Mouse (Mus musculus) gastrocnemius, postnatal 4 days (tissue): ENCODE results near the gene 2200002D01Rik. TPM values are rescaled to one million over a fixed set of nuclear protein-coding genes. Genes with fewer than 3 reads are reported as not detected.

Experiments used
- DNase-seq, 2 experiments: peaks; one replicate each; pipeline ENCODE4 v3.0.0; 2021 to 2022; ENCODE audit warnings: low spot score in 2 of 2, mixed read lengths in 2 of 2
- long read RNA-seq, 2 experiments: library from polyadenylated mRNA; stranded (forward); transcript quantifications; one replicate each; pipeline ENCODE4 v2.0.0; 2021
- total RNA-seq, 2 experiments: library from RNA; stranded (reverse); gene quantifications; 2 replicates each; pipeline ENCODE4 v1.2.3; 2021

Gene 2200002D01Rik
- 1 to 10 TPM in 1 of 2 experiments, under 1 TPM in 1; 0.81 to 1.9 TPM for total RNA-seq
- long read RNA-seq, experiment 1, partial matches to known transcripts, result 0 of 1 reads
- long read RNA-seq, experiment 1, other reads (novel, unspliced or antisense), result 0 of 1 reads
- long read RNA-seq, experiment 2, partial matches to known transcripts, result 0 of 1 reads
- long read RNA-seq, experiment 2, other reads (novel, unspliced or antisense), result 0 of 1 reads

DNA sequence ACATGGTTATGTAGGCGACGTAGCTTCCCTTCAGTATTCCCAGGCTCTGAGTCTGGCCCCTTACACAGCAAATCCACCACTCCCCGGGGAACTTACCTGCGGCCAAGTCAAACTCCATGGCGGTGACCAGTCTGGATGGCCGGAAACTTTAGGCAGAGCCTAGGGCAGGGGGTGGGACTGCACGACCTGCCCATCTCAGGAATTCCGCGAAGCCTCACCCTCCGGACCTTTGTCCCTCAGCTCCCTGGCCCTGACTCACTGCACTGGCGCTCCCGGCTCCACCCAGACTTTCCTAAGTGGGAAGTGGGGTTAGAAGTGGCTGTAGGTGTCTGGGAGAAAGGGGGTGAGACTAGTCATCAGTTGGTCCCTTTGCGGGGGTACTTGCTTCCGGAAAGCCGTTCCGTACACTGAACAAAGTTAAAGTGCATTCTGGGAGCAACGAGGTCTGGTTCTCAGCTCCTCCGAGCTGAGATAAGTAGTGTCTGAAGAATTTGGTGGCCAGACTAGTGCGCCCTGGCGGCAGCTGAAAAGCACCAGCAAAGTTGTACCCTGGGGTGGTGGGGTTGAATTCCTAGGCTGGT, at the start of gene 2200002D01Rik:
2200002D01Rik (minus strand) TSS at position 206 of the 581 bp plus-strand sequence.
- DNase-seq, result no peak

DNA sequence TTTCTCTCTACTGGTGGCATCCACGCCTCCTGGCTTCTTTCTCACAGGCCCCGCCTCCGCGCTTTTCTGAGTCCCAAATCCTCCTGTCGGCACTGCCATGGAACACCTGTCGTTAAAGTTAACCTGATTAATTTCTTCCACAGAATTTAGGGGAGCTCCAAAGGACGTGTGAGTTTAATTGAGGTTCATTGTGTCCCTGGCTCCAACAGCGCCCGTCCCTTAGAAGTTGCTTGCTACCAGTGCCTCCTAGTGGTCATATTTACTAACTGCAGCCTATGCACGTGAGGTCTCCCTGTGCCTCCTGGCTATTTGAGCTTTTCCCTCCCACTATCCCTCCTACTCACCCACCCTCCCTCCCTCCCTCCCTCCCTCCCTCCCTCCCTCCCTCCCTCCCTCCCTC, 48.7 kb upstream of the 2200002D01Rik start:
- peak in 1 of 2 experiments; percentile 62 for DNase-seq

DNA sequence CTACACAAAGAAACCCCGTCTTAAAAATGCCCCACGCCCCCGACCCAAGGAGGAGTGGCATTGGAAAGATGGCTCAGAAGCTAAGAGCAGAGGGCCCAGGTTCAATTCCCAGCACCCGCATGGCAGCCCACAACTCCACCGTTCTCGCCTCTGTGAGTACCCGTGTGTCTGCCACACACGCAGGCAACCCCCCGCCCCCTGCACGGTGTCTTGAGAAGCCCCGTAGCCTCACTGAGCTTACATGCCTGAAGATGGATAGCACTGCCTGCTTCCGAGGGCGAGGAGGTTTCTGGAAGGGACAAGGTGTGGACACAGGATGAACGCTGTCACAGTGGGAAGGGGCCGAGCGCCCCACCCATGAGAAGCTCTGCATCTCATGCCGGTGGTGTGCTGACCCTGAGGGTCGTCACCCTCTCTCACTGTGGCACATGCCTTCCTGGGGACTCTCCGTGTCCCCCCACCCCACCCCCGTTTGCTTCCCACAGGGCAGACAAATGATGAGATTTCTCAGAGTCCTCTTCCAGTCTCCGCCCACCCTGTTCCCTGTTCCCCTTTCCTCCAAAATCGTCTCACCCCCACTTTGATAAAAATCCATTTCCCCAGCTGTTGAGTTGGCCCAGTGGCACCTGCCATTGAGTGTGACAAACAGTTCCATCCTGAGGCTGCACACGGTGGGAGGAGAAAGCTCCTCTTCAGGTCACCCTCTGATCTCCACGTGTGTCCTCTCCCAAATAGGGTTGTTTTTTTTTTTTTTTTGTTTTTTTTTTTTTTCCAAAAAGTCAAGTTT, 47.8 kb upstream of the 2200002D01Rik start:
- no peak for DNase-seq

DNA sequence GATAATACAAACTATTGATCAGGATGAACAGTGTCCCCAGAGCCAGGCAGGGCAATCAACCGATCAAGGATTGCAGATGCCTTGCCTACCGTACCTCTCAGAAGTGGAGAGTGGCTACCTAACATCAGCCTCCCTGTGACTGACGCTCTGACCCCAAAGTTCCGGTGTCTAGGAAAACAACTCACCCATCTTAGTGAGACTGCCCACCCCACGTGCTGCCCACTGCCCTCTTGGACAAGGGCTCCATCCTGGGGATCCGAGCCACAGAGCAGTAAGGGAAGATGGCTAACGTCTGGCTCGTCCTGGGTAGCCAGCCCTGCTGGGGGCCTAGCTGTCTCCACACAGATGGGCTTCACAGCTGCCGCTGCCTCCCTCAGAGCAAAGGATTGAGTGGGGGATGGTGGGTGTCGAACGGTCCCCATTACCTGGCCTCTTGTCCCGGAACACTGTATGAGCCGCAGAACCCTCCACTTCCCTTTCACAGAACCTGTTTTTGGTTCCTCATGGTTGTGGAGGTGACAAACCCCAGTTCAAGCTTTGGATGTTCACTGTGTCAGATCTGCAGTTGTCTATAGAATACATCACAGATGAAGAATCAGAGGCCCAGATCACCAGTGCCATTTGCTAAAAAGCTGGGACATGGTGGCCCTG, 46.0 kb upstream of the 2200002D01Rik start:
- DNase-seq, result no peak

DNA sequence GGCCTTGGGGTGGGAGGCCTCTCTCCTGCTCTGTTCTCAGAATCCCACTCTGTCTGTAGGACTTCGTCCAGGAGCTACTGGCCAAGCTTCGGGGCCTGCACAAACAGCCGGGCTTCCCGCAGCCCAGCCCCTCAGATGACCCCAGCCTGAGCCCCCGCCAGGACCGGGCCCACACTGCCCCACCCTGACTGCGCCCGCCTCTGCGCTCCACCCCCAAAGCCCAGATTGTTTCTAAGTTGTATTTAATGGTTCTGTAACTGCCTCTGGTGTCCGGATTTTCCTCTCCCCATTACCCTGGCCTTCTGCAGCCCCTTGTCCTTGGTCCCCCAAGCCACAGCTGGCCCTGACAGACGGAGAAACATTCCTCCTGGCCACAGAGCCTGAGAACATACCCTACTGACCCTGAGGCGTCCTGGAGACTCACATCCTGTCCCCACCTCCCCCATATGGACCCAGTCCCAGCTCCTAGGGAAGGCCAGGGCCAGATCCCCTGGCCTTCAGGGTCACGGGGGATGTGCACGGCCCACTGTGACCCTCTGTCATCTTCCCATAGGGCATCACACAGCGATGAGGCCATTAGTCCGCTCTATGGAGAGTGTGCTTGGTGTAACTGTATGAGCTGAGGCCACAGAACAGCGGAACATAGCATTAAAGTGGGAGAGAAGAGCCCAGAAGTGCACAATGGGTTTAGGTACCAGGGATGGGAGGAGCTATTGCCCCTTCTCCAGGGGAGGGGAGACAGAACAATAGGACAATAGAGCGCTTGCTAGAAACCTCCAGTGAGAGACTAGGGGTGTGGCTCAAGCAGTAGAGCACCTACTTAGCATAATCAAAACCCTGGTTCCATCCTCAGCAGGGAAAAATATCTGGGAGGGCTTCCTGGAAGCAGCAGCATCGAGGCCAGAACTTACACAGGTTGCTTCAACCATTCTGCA, 45.1 kb upstream of the 2200002D01Rik start:
- DNase-seq, result peak in 1 of 2 experiments; percentile 69

DNA sequence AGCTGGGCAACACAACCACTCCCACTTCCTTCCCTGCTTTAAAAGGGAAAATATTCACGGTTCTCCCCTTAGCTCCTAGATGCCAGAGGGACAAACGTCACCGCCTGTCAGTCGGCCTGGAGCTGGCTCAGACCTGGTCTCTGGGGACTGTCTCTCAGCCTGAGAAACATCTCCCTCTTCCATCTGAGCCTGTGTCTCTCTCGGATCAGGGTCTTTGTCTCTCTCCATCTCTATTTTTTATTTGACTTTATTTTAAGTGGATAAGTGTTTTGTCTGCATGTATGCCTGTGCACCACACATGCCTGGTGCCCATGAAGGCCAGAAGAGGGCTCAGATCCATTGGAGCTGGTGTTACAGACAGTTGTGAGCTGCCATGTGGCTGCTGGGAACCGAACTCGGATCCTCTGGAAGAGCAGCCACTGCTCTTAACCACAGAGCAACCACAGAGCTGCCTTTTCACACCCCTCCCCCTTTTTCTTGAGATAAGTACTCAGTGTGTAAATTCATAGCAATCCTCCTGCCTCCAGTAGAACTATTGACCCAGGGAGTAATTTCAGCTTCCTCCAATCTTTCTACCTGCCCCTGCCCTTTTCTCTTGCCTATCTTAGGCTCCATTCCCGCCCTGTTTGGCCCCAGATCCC, 44.3 kb upstream of the 2200002D01Rik start:
- DNase-seq, result no peak

DNA sequence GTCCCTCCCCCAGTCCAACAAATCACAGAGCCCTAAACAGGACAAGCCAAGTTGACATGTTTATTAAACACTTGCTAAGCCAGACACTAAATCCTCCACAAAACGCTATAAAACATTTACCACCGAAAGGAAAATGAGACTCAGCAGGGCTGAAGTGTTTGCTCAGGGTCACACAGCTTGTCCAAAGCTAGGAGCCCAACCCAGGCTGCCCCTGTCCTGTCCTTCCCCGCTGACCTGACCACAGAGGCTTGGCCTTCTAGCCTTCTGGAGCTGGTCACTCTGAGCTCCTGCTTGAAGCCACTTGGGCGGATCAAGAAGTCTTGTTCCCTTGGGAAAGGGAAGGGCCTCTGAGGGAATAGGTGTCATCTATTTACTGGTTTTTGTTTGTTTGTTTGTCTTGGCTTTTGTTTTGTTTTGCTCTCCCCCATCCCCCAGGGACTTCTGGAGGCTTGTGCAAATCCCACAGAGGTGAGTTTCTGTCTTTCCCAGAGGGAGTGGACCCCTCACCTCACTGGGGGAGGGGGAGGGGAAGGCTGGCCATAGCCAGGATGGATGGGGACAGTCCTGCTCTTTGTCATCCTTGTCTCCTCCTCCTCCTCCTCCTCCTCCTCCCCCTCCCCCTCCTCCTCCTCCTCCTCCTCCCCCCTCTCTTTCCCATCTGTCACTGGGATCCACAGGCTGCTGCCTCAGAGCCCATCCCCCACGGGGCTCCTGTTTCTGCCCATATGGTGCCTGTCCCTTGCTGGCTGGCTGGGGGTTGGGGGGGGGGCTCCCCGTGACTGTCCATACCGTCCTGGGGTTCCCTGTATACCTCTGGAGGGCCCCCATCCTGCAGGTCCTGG, 43.6 kb upstream of the 2200002D01Rik start:
- DNase-seq, result no peak

DNA sequence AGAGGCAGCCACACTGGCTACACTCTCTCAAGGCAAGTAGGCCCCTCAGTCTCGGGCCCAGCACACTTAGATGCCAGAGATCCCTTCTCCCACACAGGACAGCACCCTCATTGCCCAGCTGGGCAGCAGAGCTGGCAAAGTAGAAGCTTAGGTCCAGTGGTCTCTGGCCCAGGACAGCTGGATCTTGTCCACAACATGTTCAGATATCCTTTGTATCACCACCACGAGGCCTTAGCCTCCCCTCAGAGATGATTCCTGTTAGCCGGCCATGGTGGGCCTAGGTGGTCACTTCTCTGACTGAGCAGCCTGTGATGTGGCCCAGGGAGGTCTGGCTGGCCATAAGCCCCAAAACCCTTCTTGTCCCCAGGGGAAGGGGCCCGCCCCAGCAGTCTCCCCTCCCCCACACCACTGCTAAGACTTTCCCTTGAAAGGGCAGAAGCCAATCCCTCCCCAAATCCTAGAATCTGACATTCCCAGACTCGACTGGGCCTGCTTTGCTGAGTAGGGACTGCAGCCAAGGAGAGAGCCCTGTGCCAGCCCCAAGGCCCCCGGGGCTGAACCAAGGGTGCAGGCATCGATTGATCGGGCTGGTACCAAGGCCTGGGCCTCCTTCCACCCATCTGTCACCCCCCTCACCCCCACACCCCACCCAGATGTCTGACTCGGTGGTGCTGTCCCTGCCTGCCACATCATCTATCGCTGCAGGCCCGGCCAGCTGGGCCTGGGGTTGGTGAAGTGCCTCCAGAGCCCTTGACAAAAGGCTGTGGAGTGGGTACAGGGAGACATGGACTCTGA, 42.6 kb upstream of the 2200002D01Rik start:
- no peak for DNase-seq

DNA sequence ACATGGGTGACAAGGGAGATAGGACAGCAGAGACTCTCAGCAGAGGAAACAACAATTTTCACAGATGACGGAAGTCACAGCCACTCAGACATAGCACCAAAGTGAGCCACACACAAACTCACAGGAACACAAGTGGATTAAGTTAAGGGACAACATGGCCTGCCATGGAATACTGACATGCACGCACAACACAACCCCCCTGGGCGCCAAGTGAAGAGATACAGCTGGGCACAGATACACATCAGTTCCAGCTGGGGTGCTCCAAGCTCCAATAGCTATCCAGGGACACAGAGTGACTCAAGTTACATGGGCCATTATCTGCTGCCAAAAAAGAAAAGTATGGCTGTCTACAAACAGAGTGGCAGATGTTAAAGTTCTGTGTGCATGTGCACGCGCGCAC, 41.6 kb upstream of the 2200002D01Rik start:
- DNase-seq, result no peak

DNA sequence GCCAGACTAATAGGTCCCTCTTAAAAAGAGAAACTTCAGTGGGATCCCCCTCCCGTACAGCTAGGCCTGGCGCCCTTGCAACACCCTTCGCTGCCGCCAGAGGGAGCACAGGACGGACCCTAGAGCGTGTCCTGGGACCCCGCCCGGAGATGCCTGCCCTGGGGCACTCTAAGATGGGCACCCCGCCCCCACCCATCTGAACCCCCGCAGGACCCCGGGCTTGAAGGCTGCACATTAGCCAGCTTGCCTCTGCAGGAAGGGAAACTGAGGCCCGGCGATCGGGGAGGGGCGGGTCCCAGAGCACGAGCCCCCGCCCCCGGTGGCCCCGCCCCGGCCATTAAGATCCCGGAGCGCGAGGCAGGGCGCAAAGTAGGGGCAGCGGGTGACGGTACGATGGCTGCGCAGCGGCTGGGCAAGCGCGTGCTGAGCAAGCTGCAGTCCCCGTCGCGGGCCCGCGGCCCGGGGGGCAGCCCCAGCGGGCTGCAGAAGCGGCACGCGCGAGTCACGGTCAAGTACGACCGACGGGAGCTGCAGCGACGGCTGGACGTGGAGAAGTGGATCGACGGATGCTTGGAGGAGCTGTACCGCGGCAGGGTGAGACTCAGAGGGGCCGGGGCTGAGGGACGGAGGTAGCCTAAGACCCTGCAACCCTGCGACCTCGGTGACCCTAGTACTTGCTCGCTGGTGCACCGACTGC, 40.8 kb upstream of the 2200002D01Rik start, which contains the start of gene Ppp1r14a:
Ppp1r14a (plus strand) TSS at position 367 of the 697 bp plus-strand sequence.
- peak; percentile 79 to 85 for DNase-seq

DNA sequence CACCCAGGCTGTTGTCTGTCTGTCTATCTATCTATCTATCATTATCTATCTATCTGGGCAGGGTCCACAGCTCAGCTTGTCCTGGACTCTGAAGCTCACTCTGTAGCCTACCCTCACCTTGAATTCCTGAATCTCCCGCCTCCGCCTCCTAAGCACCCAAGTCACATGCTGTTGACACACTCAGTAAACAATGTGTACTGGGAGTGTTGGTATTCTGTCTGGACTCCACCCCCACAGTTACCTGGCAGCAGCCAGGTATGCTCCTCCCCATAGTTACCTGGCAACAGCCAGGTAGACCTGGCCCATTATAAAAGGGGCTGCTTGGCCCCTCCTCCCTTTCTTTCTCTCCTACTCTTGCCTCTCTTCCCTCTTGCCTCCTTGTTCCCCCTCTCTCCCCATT, 39.8 kb upstream of the 2200002D01Rik start:
- DNase-seq, result no peak

DNA sequence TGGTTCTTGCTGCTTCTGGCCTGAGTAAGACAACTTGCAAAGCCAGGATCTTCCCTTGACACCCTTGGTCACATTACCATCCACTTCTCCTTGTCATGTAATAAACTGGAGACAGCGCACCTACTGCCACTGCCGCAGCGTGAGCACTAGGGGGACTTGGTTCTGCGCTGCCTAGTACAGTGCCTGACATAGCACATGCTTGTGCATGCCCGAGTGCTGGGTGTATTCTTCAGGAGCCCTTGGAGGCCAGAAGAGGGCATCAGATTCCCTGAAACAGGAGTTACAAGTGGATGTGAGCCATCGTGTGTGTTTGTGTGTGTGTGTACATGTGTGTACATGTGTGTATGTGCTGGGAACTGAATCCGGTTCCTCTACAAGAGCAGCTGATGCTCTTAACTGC, 39.2 kb upstream of the 2200002D01Rik start:
- DNase-seq, result no peak

DNA sequence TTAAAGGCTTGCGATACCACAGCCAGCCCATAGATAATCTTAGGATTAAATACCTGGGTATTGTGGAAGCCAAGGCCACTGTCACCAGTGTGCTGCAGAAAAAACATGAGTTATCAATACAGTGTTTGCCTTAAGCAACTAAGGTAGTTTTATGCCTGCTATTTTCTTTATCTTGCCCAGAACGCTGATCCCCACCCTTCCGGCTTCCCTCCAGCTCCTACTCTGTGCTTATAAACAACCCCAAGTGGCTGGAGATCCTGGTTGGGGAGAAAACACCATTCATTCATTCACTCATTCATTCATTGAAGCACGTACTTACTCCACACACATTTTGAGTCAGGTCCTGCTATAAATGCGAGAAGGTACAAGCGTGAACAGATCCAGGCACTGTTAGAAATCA, 36.3 kb upstream of the 2200002D01Rik start:
- no peak for DNase-seq

DNA sequence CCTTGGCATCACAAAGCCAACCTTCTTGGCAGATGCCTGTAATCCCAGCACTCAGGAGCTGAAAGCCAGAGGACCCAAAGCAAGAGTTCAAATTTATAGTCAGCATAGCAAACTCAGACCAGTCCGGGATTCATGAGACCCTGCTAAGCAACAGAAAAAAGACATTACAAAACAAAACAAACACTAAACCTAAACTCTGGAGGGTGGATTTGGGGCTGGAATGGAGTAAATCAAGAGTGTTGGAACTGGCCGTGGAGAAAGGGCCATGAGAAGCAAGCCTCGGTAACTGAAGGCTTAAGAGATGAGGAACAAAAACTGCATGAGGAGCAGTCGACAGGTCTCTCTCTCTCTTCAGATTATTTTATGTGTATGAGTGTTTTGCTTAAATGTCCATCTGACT, 35.6 kb upstream of the 2200002D01Rik start:
- no peak for DNase-seq

DNA sequence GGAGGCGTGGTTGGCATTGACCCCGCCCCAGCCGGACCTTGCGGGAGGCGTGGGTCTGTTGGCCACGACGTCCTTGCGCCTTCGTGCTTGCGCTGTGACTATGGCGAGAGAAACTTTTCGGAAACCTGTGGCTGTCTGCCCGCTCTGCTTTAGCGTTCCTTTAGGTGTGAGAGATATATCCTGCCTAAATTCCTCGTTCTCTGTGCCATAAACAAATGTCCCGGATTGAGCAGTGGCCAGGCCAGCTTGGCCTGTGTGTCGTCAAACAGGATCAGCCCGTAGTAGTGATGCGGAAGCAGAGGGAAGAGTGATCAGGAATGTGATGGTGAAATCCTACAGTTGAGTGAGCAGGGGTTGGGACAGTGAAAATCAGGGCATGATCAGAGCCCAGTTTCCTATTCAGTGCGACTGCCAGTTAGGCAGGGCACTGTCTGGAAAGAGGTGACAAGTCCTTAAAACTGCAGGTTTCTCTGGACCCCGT, 33.8 kb upstream of the 2200002D01Rik start:
- DNase-seq, result no peak

DNA sequence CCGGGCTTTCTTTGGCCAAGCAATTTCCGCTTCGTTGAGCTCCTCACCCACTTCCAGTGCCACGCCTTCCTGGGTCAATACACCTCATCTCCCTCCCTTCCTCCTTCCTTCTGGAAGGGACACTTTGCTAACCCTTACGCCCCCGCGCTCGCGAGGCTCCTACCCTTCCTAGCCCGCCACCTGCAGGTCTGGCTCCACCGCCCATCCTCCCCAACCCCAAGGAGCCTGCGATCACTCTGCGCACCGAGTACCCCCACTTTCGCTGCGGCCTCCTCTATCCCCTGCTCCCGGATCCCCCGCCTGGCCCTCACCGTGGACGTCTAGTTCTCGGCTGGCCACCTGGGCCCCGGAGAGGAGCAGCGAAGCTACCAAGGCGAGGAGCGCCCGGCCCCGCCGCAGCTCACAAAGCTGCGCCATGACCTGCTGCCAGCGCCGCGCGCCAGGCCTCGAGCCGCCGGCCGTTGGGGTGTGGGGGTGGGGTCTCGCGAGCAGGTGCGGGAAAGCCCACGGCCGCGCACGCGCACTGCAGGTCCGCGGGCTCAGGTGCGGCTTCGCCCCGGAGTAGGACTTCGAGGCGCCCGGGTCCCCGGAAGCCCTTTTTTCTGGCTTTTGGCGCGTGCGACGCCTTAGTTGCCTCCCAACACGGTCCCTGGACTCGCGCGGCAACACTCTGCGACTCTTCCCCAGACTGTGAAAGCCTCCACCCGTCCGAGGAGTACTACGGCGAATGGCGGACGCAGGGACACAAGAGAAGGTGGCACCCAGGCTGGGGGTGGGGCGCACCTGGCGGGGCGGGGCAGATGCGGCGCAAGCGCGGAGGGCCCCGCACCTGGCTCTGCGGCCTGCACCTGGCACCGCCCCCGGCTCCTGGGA, 33.2 kb upstream of the 2200002D01Rik start, which contains the start of gene Spint2:
Spint2 (minus strand) TSS at position 712 of the 873 bp plus-strand sequence.
- no peak for DNase-seq

DNA sequence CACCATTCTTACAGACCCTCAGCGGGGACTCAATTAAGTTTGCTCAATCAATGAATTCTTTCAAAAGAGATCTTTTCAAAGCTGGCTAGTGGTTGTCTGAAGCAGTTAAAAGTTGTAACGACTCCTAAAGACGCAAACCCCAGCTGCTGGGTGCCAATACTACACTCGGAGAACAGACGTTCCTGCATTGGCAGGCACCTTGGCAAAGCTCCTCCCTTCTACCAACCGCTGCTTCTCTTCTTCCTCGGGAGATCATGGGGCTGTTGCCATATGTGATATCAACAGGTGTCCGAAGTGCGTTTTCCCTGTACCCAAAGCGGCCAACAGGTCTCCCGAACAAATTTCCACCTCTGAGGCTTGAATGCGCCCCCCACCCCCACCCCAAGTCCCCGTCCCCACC, 32.5 kb upstream of the 2200002D01Rik start:
- DNase-seq, result no peak
